Mouse (Mus musculus) limb, embryonic 13.5 days (tissue): ENCODE measurements at regions not wholly inside any gene's neighbourhood (a gene's known extent, or its start where the extent isn't known, plus 50 kb on each side); places are given as distances from the start of the nearest gene placed in this dataset.
A peak's percentile ranks its signal among the peaks of the same experiment; 100 is the strongest.

Experiments used
- ATAC-seq: fragments of 200-750 bp; cut with Nextera tagmentation; 2 replicates; pipeline ENCODE4 v1.8.0; 2017; ENCODE audit warnings: low read depth, moderate number of reproducible peaks, moderate TSS enrichment; ENCODE audit not compliant: low FRiP score
- H3K27ac ChIP-seq: fragments of 300-500 bp; sonication (generic); 2 replicates; pipeline ENCODE4 v1.5.1; 2015; ENCODE audit warnings: inconsistent platforms, mild to moderate bottlenecking, moderate library complexity
- H3K27me3 ChIP-seq: fragments of 300-500 bp; sonication (generic); 2 replicates; pipeline ENCODE4 v1.6.1; 2015; ENCODE audit warnings: mild to moderate bottlenecking, inconsistent platforms
- H3K36me3 ChIP-seq: fragments of 300-500 bp; sonication (generic); 2 replicates; pipeline ENCODE4 v1.6.1; 2015; ENCODE audit warnings: inconsistent platforms, mild to moderate bottlenecking, moderate library complexity
- H3K4me1 ChIP-seq: fragments of 300-500 bp; sonication (generic); 2 replicates; pipeline ENCODE4 v1.6.1; 2015; ENCODE audit warnings: inconsistent platforms
- H3K4me2 ChIP-seq: fragments of 300-500 bp; sonication (generic); replicated peaks from 2 replicates; pipeline ENCODE4 v1.6.1; 2015; ENCODE audit warnings: inconsistent platforms, mild to moderate bottlenecking, moderate library complexity
- H3K4me3 ChIP-seq: fragments of 300-500 bp; sonication (generic); 2 replicates; pipeline ENCODE4 v1.5.1; 2015; ENCODE audit warnings: moderate library complexity, mild to moderate bottlenecking, inconsistent platforms
- H3K9ac ChIP-seq: fragments of 300-500 bp; sonication (generic); 2 replicates; pipeline ENCODE4 v1.6.1; 2015; ENCODE audit warnings: mild to moderate bottlenecking, inconsistent platforms
- H3K9me3 ChIP-seq: fragments of 300-500 bp; sonication (generic); 2 replicates; pipeline ENCODE4 v1.6.1; 2016; ENCODE audit warnings: inconsistent platforms
- WGBS: fragments of 180-500 bp; shearing (Covaris S2); methylation state at CpG from one replicate; pipeline ENCODE4 v1.1.7; 2015; 5-methylcytosine and 5-hydroxymethylcytosine counted together

- WGBS: 63% methylated on average over 5 of the region's 5 CpGs
- no peak overlapping the region for H3K9ac ChIP-seq
- no peaks in the 10 kb centered on the region for H3K9me3 ChIP-seq
Observed at GRCm38 (mm10) chr8:57213066-57213465, 107.7 kb upstream of the Hand2 start.

GRCm38 (mm10) chr8:57213982-57214930 is 106.5 kb upstream of the Hand2 start:
- Histone ChIP-seq H3K9ac (no peak overlapping the region), H3K4me1 (peaks cover 21% of the 10 kb centered on the region), H3K9me3 (no peaks in the 10 kb centered on the region), H3K4me2 (peak overlapping the region; percentile 58), H3K27me3 (peaks cover 3% of the 10 kb centered on the region; the same call in 1 of the 2 replicates), H3K4me3 (peak overlapping the region; percentile 22; the same call in 1 of the 2 replicates), H3K36me3 (no peaks in the 10 kb centered on the region), H3K27ac (no peak overlapping the region)
- peak; percentile 51; the same call in 1 of the 2 replicates for ATAC-seq
- WGBS: 44% methylated on average over 31 of the region's 31 CpGs

More at GRCm38 (mm10) chr8:57213066-57213465, 107.7 kb upstream of the Hand2 start:
- H3K27ac ChIP-seq: no peak overlapping the region
- H3K4me1 ChIP-seq: peaks cover 21% of the 10 kb centered on the region
- peaks cover 3% of the 10 kb centered on the region; the same call in 1 of the 2 replicates for H3K27me3 ChIP-seq
- no peaks in the 10 kb centered on the region for H3K36me3 ChIP-seq
- H3K4me3 ChIP-seq: no peak overlapping the region
- no peak overlapping the region for H3K4me2 ChIP-seq
- ATAC-seq: no peak

GRCm38 (mm10) chr8:57230594-57230993 is 90.2 kb upstream of the Hand2 start:
- Histone ChIP-seq H3K4me3 (no peak overlapping the region), H3K27me3 (no peaks in the 10 kb centered on the region), H3K27ac (no peak overlapping the region), H3K36me3 (no peaks in the 10 kb centered on the region), H3K4me2 (no peak overlapping the region), H3K4me1 (no peaks in the 10 kb centered on the region), H3K9ac (no peak overlapping the region), H3K9me3 (no peaks in the 10 kb centered on the region)
- no peak for ATAC-seq
- 85% methylated on average over 4 of the region's 4 CpGs for WGBS

- H3K9me3 ChIP-seq: no peaks in the 10 kb centered on the region
- H3K36me3 ChIP-seq: no peaks in the 10 kb centered on the region
- H3K27ac ChIP-seq: no peak overlapping the region
- ATAC-seq: no peak
- no peaks in the 10 kb centered on the region for H3K27me3 ChIP-seq
- no peak overlapping the region for H3K4me2 ChIP-seq
- no peak overlapping the region for H3K4me3 ChIP-seq
- H3K4me1 ChIP-seq: peaks cover 19% of the 10 kb centered on the region
- WGBS: 83% methylated on average over 2 of the region's 2 CpGs
- H3K9ac ChIP-seq: no peak overlapping the region
Observed at GRCm38 (mm10) chr8:57242301-57242700, 78.5 kb upstream of the Hand2 start.

- ATAC-seq: no peak
- Histone ChIP-seq H3K27me3 (peaks cover 10% of the 10 kb centered on the region; the same call in 1 of the 2 replicates), H3K9me3 (no peaks in the 10 kb centered on the region)
Observed at GRCm38 (mm10) chr8:57249061-57249460, 71.7 kb upstream of the Hand2 start.

More at GRCm38 (mm10) chr8:57249061-57249460, 71.7 kb upstream of the Hand2 start:
- H3K9ac ChIP-seq: no peak overlapping the region
- H3K4me1 ChIP-seq: peaks cover 9% of the 10 kb centered on the region
- WGBS: 71% methylated on average over 5 of the region's 5 CpGs
- no peak overlapping the region for H3K4me2 ChIP-seq
- no peak overlapping the region for H3K27ac ChIP-seq
- H3K36me3 ChIP-seq: no peaks in the 10 kb centered on the region
- H3K4me3 ChIP-seq: no peak overlapping the region
